Mouse (Mus musculus) left cerebral cortex, postnatal 25 days (tissue): ENCODE measurements at regions not wholly inside any gene's neighbourhood (a gene's known extent, or its start where the extent isn't known, plus 50 kb on each side); places are given as distances from the start of the nearest gene placed in this dataset.

Experiments
- DNase-seq, 2 experiments: peaks; one replicate each; pipeline ENCODE4 v3.0.0; 2022; ENCODE audit warnings: low spot score in 2 of 2, mixed read lengths in 1 of 2
- intact Hi-C: fragments of 180-260 bp; cut with DNase I; formaldehyde crosslinking; loops from one replicate; pipeline ENCODE4 v1.15.1; 2025

GRCm38 (mm10) chr13:71372701-71373685, 531.4 kb upstream of the Adamts16 start:
- DNase-seq, result no peak
- intact Hi-C loops, result no loop called here

GRCm38 (mm10) chr13:71369832-71370231, 528.2 kb upstream of the Adamts16 start:
- intact Hi-C loops, result no loop called here
- DNase-seq, result no peak

GRCm38 (mm10) chr13:71365261-71365660, 523.6 kb upstream of the Adamts16 start:
- intact Hi-C loops, result no loop called here
- DNase-seq, result no peak

DNA sequence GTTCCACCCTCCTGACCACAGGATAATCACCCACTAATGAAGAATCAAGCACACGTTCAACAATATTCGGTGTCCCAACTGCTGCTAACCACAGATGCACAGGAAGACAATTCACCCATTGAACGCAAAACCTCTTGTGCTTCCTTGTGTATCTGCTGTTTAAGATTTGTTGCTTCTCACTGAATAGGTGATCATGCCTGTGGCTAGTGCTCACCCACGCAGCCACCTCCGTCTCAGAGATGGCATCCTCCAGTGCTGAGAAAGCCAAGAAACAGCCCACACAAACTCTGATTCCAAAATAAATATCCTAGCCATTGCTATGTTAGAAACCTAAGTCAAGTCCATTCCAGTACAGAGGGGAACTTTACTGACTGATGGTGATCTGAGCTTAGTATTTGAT, 520.7 kb upstream of the Adamts16 start:
- DNase-seq, result peak in 1 of 2 experiments; percentile 35
- intact Hi-C loops, result no loop called here

GRCm38 (mm10) chr13:71359112-71359511, 517.5 kb upstream of the Adamts16 start:
- intact Hi-C loops, result no loop called here
- DNase-seq, result no peak

- intact Hi-C loops, result no loop called here
- no peak for DNase-seq
Measured at GRCm38 (mm10) chr13:71350787-71351186, 509.2 kb upstream of the Adamts16 start.

- DNase-seq, result no peak
- intact Hi-C loops, result no loop called here
Measured at GRCm38 (mm10) chr13:71342921-71343320, 501.3 kb upstream of the Adamts16 start.

GRCm38 (mm10) chr13:71338700-71339099, 497.1 kb upstream of the Adamts16 start:
- intact Hi-C loops, result no loop called here

GRCm38 (mm10) chr13:71334925-71335324, 493.3 kb upstream of the Adamts16 start:
- intact Hi-C loops, result no loop called here
- DNase-seq, result no peak

More at GRCm38 (mm10) chr13:71338700-71339099, 497.1 kb upstream of the Adamts16 start:
- no peak for DNase-seq

GRCm38 (mm10) chr13:71333146-71333545, 491.5 kb upstream of the Adamts16 start:
- no peak for DNase-seq
- intact Hi-C loops, result no loop called here

DNA sequence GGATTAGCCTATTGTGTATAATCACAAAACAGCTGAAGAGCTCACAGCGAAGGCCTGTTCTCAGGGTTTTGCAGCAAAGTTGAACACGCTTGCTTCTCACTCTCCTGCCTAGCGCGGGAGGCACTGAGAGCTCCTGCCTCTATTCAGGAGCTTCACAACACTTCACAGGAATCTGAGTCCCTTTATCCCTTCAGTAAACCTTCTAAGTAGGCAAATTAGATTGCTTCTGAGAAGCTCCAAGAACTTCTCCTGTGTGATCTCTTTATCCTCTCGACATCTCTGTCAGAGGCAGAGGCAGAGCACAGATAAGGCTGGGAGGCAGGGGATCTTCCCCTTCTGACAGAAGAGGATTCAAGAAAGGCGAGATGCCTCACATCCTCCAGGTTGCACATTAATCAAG, 488.7 kb upstream of the Adamts16 start:
- intact Hi-C loops, result no loop called here
- no peak for DNase-seq

DNA sequence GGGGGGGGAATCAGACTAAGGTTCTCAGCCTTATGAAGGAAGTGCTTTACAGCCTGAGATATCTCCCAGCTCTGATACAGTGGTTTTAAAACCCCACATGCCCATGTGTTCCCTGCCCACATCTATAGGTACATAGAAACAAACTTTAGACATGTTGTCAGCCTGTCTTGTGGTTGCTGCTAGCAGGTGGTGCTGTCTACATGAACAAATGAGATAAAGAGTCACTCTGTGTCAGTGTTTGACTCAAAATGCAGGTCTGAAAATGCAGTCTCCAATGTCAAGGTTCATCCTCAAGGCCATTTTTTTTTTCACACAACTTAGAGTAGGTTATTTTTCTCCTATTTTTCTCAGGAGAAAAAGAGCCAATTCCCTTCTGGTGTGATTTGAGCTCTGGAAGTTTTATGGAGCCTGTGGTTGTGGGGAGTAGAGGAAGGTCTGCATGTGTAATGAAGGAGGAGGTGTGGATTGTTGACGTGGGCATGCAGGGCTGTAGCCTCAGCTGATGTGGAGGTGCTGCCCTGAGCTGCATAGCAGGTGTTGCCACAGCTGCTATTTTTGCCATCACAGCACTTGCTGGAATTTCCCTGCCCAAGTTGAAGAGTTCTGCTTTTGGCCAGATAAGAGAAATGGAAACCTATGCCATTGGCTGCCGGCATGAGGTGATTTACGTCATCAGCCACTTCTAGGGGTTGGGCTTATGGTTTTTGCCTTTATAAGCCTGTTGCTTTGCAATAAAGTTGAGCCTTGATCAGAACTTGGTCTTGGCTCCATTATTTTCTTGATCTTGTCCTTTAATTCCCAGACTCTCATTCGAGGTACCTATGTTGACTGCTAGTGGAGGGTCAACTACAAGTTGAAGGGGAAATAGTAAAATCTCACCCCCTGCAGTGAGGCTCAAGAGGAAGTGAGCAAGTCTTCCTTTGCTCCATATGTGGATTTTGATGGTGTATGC, 486.5 kb upstream of the Adamts16 start:
- intact Hi-C loops, result no loop called here
- DNase-seq, result peak in 1 of 2 experiments; percentile 6

GRCm38 (mm10) chr13:71320489-71320888, 478.9 kb upstream of the Adamts16 start:
- no peak for DNase-seq
- intact Hi-C loops, result no loop called here

DNA sequence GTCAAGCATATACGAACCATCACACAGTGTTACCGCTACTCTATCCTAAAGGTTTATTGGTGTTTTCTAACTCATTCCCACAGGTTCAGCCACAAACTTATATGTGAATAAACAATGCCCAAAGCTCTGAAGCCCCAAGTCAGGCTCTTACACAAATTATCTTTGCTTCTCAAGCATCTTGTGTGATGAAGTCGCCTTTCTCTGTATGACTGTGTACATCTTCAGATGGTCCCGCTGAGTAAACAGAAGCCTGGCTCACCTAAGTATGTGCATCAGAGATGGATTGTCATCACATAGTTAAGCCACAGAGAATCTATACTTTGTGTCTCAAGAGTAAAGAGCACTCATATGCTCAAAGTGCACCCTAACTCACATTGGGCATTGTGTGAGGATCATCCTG, 462.3 kb upstream of the Adamts16 start:
- no peak for DNase-seq
- intact Hi-C loops, result no loop called here

DNA sequence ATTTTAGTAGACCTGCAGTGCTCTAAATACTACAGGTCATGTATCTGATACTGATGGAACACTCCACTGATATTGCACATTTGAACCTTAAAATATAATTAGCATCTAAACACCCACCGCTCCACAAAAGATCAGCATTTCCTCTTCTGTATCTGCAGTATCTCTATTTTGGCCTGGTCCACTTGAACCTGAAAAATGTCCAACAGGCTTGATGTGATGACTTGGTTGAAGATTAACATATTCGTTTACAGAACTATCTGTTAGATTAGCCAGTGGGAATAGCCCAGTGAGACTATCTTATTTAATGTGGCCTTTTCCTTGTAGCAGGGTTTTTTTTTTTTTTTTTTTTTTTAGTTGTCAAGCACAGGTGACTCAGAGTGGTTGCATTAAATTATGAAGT, 434.4 kb upstream of the Adamts16 start:
- no peak for DNase-seq
- intact Hi-C loops, result no loop called here

GRCm38 (mm10) chr13:71274139-71274538, 432.5 kb upstream of the Adamts16 start:
- intact Hi-C loops, result no loop called here
- DNase-seq, result no peak

- DNase-seq, result no peak
- intact Hi-C loops, result no loop called here
Measured at GRCm38 (mm10) chr13:71273485-71273884, 431.9 kb upstream of the Adamts16 start.

DNA sequence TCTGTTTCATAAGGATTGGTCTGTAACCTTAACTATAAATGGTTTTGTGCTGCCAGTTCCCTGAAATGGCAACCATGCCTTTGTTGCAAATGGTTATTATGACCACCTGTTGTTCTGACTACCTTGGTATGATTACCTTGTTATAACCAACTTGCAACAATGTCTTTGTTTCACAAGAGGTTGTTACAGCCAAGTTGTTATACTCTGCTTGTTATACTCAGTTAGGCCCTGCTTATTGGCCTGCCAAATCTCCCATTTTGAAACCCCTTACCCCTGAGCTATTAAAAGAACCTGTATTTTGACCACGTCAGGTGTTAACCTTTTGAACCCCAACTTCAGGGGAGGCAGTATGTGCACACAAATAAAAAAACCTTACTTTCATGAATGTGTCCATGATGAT, 431.5 kb upstream of the Adamts16 start:
- DNase-seq, result no peak
- intact Hi-C loops, result no loop called here

GRCm38 (mm10) chr13:71272431-71272830, 430.8 kb upstream of the Adamts16 start:
- DNase-seq, result no peak
- intact Hi-C loops, result no loop called here

GRCm38 (mm10) chr13:71271727-71272418, 430.3 kb upstream of the Adamts16 start:
- intact Hi-C loops, result no loop called here

More at GRCm38 (mm10) chr13:71271727-71272418, 430.3 kb upstream of the Adamts16 start:
- DNase-seq, result peak in 1 of 2 experiments; percentile 32
